13 mouse cellular contexts compared by ENCODE assay signal in genomic region chr4:145196586-145196985, GRCm38 (mm10). TPM values are rescaled to one million over a fixed set of nuclear protein-coding genes. Genes with fewer than 3 reads are reported as not detected.
A peak's percentile ranks its signal among the peaks of the same experiment; 100 is the strongest.
DNase-seq lines count a peak whose midpoint lies in the region; ATAC-seq and TF ChIP-seq lines count a peak whose summit lies in the region.
"Had no signal": no experiment of that assay in that cellular context is flagged by ENCODE, and none has a peak within 500 bp of the region (broad histone marks: within the 10 kb centered on the region; RNA-seq: fewer than 3 reads in every experiment).

No protein-coding gene starts in this region.

- TF ChIP-seq POLR2A in lung, adult 2 months (IDR thresholded peaks at IDR 0.05; ENCODE audit: borderline replicate concordance, extremely low read depth, low read depth, low read length) = no peak
- TF ChIP-seq POLR2A in ES-Bruce4 (IDR thresholded peaks at IDR 0.05; ENCODE audit: insufficient read depth, low read length) = no peak

- no peaks in the 10 kb centered on the region for H3K27me3 ChIP-seq in ES-Bruce4 (ENCODE audit: control insufficient read depth, insufficient read depth, low read length, poor library complexity, severe bottlenecking)
- no peaks in the 10 kb centered on the region for H3K27me3 ChIP-seq in liver, embryonic 13.5 days
- H3K27me3 ChIP-seq in forebrain, embryonic 14.5 days (replicated peaks; ENCODE audit: control insufficient read depth, insufficient read depth, low read length) = no peaks in the 10 kb centered on the region
- H3K27me3 ChIP-seq: hindbrain, embryonic 13.5 days had no signal

- H3K36me3 ChIP-seq in ES-Bruce4 (ENCODE audit: control insufficient read depth, insufficient read depth, low read length, poor library complexity, severe bottlenecking) = no peaks in the 10 kb centered on the region
- H3K36me3 ChIP-seq in liver, embryonic 13.5 days = no peaks in the 10 kb centered on the region
- no peaks in the 10 kb centered on the region for H3K36me3 ChIP-seq in forebrain, embryonic 14.5 days (ENCODE audit: control insufficient read depth, insufficient read depth, low read length)
- H3K36me3 ChIP-seq: hindbrain, embryonic 13.5 days had no signal

- H3K4me1 ChIP-seq in lung, adult 2 months (ENCODE audit: control insufficient read depth, insufficient read depth, low read length) = peaks cover 19% of the 10 kb centered on the region
- peaks cover 5% of the 10 kb centered on the region for H3K4me1 ChIP-seq in ES-Bruce4 (ENCODE audit: control insufficient read depth, insufficient read depth, low read length)
- H3K4me1 ChIP-seq in liver, embryonic 13.5 days (replicated peaks) = peaks cover 86% of the 10 kb centered on the region
- peaks cover 7% of the 10 kb centered on the region; the same call in 1 of the 2 replicates for H3K4me1 ChIP-seq in forebrain, embryonic 14.5 days (ENCODE audit: control insufficient read depth, insufficient read depth, low read length)

- TF ChIP-seq EP300 in ES-Bruce4 (IDR thresholded peaks at IDR 0.05; ENCODE audit: insufficient read depth, low read depth, low read length) = no peak

- WGBS in lung, adult 2 months = 79% methylated on average over 4 of the region's 4 CpGs
- 64% methylated on average over 4 of the region's 4 CpGs for WGBS in liver, embryonic 13.5 days (ENCODE audit: insufficient replicate concordance)
- WGBS in forebrain, embryonic 14.5 days = 74% methylated on average over 4 of the region's 4 CpGs

- ATAC-seq in liver, embryonic 13.5 days (ENCODE audit: low read depth) = no peak
- no peak for ATAC-seq in forebrain, embryonic 14.5 days

- peak; percentile 22; the same call in 1 of the 2 replicates for TF ChIP-seq CTCF in lung, adult 2 months (IDR thresholded peaks at IDR 0.05; ENCODE audit: insufficient read depth, low read length)
- peak; percentile 59 for TF ChIP-seq CTCF in ES-Bruce4 (IDR thresholded peaks at IDR 0.05; ENCODE audit: low read depth, low read length)

- no peak for DNase-seq in lung, adult 2 months
- no peak for DNase-seq in lung, postnatal 14 days
- DNase-seq in ZHBTc4 (ENCODE audit: low read depth, low spot score) = peak; percentile 70
- DNase-seq in liver, embryonic 13.5 days = no peak
- no peak for DNase-seq in forebrain, embryonic 14.5 days (ENCODE audit: low spot score)
- no peak for DNase-seq in cerebellum, adult 11 months
- no peak for DNase-seq in adrenal gland, postnatal 4 days (ENCODE audit: low spot score in 2 of 2)
- DNase-seq: cerebellum, postnatal 10 days; heart, adult 18-20 months; kidney, adult 9 months; right cerebral cortex, postnatal 4 days had no signal

- no peak overlapping the region for H3K4me3 ChIP-seq in lung, adult 2 months (replicated peaks; ENCODE audit: extremely low read depth, low read depth, low read length)
- H3K4me3 ChIP-seq in ES-Bruce4 (ENCODE audit: low read depth, low read length) = no peak overlapping the region
- H3K4me3 ChIP-seq in liver, embryonic 13.5 days (replicated peaks) = no peak overlapping the region
- no peak overlapping the region for H3K4me3 ChIP-seq in forebrain, embryonic 14.5 days (ENCODE audit: low read depth, low read length)
- H3K4me3 ChIP-seq: hindbrain, embryonic 13.5 days had no signal

- no peak overlapping the region for H3K4me2 ChIP-seq in liver, embryonic 13.5 days
- H3K4me2 ChIP-seq in forebrain, embryonic 14.5 days (ENCODE audit: low read length) = no peak overlapping the region
- H3K4me2 ChIP-seq: hindbrain, embryonic 13.5 days had no signal

- H3K27ac ChIP-seq in ES-Bruce4 (ENCODE audit: insufficient read depth, low read length) = 0 out of 2 replicates have a peak overlapping the region, but pooled peaks have one; percentile 6
- H3K27ac ChIP-seq in liver, embryonic 13.5 days = peak overlapping the region; percentile 15
- no peak overlapping the region for H3K27ac ChIP-seq in forebrain, embryonic 14.5 days (ENCODE audit: low read depth, low read length)
- H3K27ac ChIP-seq: hindbrain, embryonic 13.5 days had no signal

- H3K9ac ChIP-seq in ES-Bruce4 (ENCODE audit: low read depth, poor library complexity, severe bottlenecking) = no peak overlapping the region
- H3K9ac ChIP-seq in liver, embryonic 13.5 days = no peak overlapping the region; the same call in 1 of the 2 replicates
- H3K9ac ChIP-seq in forebrain, embryonic 14.5 days (ENCODE audit: low read length) = no peak overlapping the region
- H3K9ac ChIP-seq: hindbrain, embryonic 13.5 days had no signal

- no peaks in the 10 kb centered on the region for H3K9me3 ChIP-seq in ES-Bruce4 (replicated peaks; ENCODE audit: control insufficient read depth, insufficient read depth, low read length, poor library complexity, severe bottlenecking)
- no peaks in the 10 kb centered on the region for H3K9me3 ChIP-seq in liver, embryonic 13.5 days (replicated peaks)
- no peaks in the 10 kb centered on the region for H3K9me3 ChIP-seq in forebrain, embryonic 14.5 days (replicated peaks; ENCODE audit: control insufficient read depth, low read length)
- H3K9me3 ChIP-seq: hindbrain, embryonic 13.5 days had no signal

RNA-seq across cellular contexts. Expression of gene Vps13d, which starts 1.8 kb away (rescaled TPM):
- polyA plus RNA-seq in lung, adult 2 months (2012; rRNA removed) = 10.6 and 15.7 TPM in 2 replicates
- 15.6 and 16.1 TPM in 2 replicates for polyA plus RNA-seq in ES-Bruce4 (2011; ENCODE audit: insufficient read depth, insufficient read length, low read depth, missing spikeins)
- 3.1 and 3.5 TPM in 2 replicates for polyA plus RNA-seq in liver, embryonic 13.5 days (2015; fragmentation: Nextera tagmentation; extraction: Ambion mirVana)
- polyA plus RNA-seq in forebrain, embryonic 14.5 days (2014; fragmentation: Nextera tagmentation; extraction: Ambion mirVana) = 9.0 and 11.6 TPM in 2 replicates
- 10 to 100 TPM; 58.4 to 59.0 TPM for total RNA-seq in adrenal gland, postnatal 4 days (2021)

RNA-seq across cellular contexts. Expression of gene Tnfrsf1b, which starts 50.1 kb away (rescaled TPM):
- 32.2 and 39.5 TPM in 2 replicates for polyA plus RNA-seq in lung, adult 2 months (2012; rRNA removed)
- polyA plus RNA-seq in ES-Bruce4 (2011; ENCODE audit: insufficient read depth, insufficient read length, low read depth, missing spikeins) = 3.9 and 4.7 TPM in 2 replicates
- polyA plus RNA-seq in liver, embryonic 13.5 days (2015; fragmentation: Nextera tagmentation; extraction: Ambion mirVana) = 4.1 and 4.8 TPM in 2 replicates
- 1.9 and 2.6 TPM in 2 replicates for polyA plus RNA-seq in forebrain, embryonic 14.5 days (2014; fragmentation: Nextera tagmentation; extraction: Ambion mirVana)
- 1 to 10 TPM; 7.8 to 9.1 TPM for total RNA-seq in adrenal gland, postnatal 4 days (2021)
